Mouse (Mus musculus): ENCODE measurements around the gene Gpr107.

The Gpr107 gene

GRCm38 (mm10) chr2:31151892-31152812, at the start of gene Gpr107:
TSS of gene Gpr107 (plus strand) at chr2:31152316.
- no peak; the same call in 1 of the 2 replicates for TF ChIP-seq GATA4 (IDR thresholded peaks at IDR 0.05; ENCODE audit: insufficient replicate concordance, low read length)

GRCm38 (mm10) chr2:31103321-31103720, 48.8 kb upstream of the Gpr107 start:
- TF ChIP-seq GATA4 (IDR thresholded peaks at IDR 0.05; ENCODE audit: insufficient replicate concordance, low read length): no peak

DNA sequence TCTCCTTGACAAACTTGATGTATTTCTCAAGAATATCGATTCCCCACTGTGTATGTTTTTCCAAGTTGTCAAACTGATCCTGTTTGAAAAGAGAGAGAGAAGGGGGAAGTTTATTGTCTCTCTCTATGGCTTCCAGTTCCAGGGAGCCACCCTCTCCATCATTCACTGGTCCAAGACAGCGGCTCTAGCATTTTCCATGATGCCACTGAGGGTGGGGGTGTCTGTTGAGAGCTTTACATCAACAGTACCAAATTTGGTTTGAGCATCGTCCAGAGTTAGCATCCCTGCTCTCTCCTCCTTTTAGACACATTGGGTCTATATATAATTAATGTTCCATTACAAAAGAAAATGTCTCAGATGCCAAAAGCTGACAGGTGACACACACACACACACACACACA, 46.8 kb upstream of the Gpr107 start:
- TF ChIP-seq GATA4 (IDR thresholded peaks at IDR 0.05; ENCODE audit: insufficient replicate concordance, low read length): no peak

- TF ChIP-seq GATA4 (IDR thresholded peaks at IDR 0.05; ENCODE audit: insufficient replicate concordance, low read length): no peak
Measured at GRCm38 (mm10) chr2:31106004-31106403, 46.1 kb upstream of the Gpr107 start.

DNA sequence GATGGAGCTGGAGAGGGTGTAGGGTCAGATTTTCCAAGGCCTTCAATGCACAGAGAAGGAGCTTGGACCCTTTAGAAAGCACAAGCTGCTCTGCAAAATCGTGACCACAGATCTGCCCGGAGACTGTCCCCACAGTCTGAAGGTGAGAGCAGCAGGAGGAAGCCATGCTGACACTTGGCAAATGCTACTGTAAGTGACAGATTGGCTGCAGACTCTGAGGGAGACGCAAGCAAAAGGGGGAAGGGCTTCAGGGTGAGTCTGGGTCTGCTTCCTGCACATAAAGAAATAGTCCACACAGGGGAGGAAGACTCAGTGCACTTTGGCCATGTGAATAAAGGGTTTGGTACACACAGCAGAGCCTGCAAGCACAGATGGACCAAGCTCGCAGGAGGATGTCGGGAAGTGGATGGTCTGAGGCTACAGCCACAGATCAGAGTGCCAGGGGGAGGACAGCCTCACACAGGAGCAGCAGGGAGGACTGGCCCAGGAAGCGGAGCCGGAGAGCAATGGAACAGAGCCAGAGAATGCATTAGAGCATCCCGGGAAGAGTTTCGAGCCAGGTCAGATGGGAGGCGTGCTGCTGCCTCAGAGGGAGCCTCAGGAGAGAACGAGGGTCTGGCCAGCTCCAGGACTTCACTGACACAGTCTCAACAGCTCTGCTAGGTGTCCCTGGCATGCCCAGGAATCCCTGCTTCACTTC, 45.3 kb upstream of the Gpr107 start:
- TF ChIP-seq GATA4 (IDR thresholded peaks at IDR 0.05; ENCODE audit: insufficient replicate concordance, low read length): peak; percentile 19; the same call in 1 of the 2 replicates

DNA sequence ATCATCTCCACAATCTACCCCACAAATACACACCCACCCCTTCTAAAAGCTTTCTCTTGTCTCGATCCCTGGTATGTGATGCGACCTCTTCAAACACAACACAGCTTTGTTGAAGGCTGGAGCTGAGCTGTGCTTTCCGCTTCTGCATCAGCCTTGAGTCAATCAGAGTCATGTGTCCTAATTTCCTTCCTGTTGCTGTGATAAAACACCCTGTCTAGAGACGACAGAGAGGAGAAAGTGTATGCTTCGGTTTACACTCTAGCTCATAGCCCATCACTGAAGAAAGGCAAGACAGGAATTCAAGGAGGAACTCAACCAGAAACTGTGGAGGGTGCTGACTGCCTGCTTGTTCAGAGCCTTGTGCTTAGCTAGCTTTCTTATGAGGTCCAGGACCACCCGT, 43.9 kb upstream of the Gpr107 start:
- peak; percentile 77; the same call in 1 of the 2 replicates for TF ChIP-seq GATA4 (IDR thresholded peaks at IDR 0.05; ENCODE audit: insufficient replicate concordance, low read length)

- TF ChIP-seq GATA4 (IDR thresholded peaks at IDR 0.05; ENCODE audit: insufficient replicate concordance, low read length): no peak
Measured at GRCm38 (mm10) chr2:31109960-31110548, 42.1 kb upstream of the Gpr107 start.

DNA sequence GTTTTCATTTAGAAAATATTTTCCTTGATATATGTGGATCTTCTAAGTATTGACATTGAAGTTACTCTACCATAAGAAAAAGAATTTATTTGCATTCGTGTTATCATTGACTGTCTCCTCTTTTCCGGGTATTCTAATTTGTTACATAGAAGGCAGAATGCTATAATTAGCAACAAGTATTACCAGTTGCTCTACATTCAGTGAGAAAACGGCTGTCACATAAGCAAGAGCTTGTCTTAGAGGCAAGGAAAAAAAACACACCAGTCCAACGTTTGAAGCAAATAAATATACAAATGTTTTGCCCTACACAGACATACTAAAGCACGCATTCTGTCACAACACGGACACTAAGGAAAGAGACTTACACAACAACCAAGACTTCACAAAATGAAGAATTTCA, 40.4 kb upstream of the Gpr107 start:
- no peak for TF ChIP-seq GATA4 (IDR thresholded peaks at IDR 0.05; ENCODE audit: insufficient replicate concordance, low read length)

GRCm38 (mm10) chr2:31114205-31114604, 37.9 kb upstream of the Gpr107 start:
- TF ChIP-seq GATA4 (IDR thresholded peaks at IDR 0.05; ENCODE audit: insufficient replicate concordance, low read length): no peak

- no peak for TF ChIP-seq GATA4 (IDR thresholded peaks at IDR 0.05; ENCODE audit: insufficient replicate concordance, low read length)
Measured at GRCm38 (mm10) chr2:31115091-31115942, 36.8 kb upstream of the Gpr107 start.

DNA sequence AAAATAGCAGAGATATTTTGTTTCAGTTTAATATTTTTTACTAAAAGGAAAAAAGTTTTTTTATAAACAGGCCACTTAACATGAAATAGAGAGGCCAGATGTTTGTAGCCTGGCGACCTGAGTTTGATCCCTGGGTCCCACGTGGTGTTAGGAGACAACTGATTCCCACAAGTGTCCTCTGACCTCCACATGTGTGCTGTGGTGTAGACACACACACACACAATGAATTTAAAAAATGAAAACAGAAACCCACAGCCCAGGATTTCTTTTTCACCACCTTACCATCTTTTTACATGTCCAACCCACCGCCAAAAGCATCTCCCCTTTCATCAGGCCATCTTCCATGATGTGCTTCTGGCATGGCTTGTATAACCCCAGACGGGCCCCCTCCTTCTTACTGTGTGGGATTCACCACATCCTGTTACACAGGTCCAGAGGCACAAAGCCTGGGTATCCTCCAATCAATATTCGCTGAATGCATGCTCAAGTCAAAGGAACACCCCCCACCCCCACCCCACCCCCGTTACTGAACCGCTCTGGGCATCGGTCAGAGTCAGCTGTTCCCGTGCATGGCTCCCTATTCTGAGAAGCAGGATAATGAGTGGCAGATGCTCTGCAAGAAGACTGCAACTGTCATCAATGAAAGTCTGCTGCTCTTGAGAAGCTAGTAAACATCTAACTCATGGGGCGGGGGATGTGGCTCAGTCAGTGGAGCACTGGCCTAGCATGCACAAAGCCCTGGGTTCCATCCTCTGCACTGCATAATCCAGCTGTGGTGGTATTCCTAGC, 36.0 kb upstream of the Gpr107 start:
- no peak for TF ChIP-seq GATA4 (IDR thresholded peaks at IDR 0.05; ENCODE audit: insufficient replicate concordance, low read length)

- no peak for TF ChIP-seq GATA4 (IDR thresholded peaks at IDR 0.05; ENCODE audit: insufficient replicate concordance, low read length)
Measured at GRCm38 (mm10) chr2:31118211-31118610, 33.9 kb upstream of the Gpr107 start.

GRCm38 (mm10) chr2:31118639-31119380, 33.3 kb upstream of the Gpr107 start:
- TF ChIP-seq GATA4 (IDR thresholded peaks at IDR 0.05; ENCODE audit: insufficient replicate concordance, low read length): no peak

Data from liver, adult (tissue).